Mouse (Mus musculus) bone marrow macrophage, adult 2 months (primary cell): ENCODE data around the gene Psmc6.

Experiments used
- CTCF ChIP-seq: IDR thresholded peaks from 2 replicates; pipeline ENCODE4 v1.5.1; 2012; ENCODE audit warnings: low read depth, mild to moderate bottlenecking, low read length, moderate library complexity
- POLR2A ChIP-seq: IDR thresholded peaks from 2 replicates; pipeline ENCODE4 v1.6.1; 2012; ENCODE audit warnings: mild to moderate bottlenecking, low read depth, low read length, borderline replicate concordance

DNA sequence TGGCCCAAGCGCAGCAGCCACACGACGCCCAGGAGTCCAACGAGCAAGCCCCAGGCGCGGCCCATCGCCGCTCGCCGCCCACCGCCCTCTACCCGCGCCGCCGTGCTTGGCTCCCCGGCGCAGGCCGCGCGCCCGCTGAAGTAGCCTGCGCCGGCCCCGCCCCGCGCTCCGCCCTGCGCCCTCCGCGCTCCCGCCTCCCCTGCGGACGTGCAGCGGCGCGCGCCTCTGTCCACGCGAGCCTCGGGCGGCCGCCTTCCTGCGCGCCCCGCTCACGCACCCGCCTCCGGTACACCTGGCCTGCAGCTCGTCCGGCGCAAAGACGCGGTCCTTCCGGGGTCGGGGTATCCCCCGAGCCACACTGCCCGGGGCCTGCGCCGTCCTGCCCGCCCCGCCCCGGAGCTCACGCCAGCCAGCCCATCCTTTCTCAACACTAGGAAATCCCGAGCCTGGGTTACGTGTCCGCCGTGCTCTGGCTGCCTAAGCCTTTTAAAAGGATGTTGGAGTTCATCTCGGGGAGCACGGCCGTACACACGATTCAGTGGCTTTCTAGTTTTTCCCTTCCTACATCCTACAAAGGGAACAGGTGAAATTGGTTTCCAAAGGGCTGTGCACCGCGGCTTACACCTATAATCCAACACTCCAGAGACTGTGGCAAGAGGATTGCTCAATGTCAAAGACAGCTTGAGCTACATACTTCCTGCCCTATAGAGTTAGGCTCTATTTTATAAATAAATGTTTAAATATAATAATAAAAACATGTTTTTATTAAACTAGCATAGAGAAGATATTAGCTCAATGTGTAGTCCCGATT lies 11.0 kb upstream of the Psmc6 start, which contains the start of gene Ero1l:
- TF ChIP-seq CTCF (no peak), POLR2A (no peak; the same call in 1 of the 2 replicates)
